ENCODE assay signal across 27 mouse cellular contexts in the genomic region with DNA sequence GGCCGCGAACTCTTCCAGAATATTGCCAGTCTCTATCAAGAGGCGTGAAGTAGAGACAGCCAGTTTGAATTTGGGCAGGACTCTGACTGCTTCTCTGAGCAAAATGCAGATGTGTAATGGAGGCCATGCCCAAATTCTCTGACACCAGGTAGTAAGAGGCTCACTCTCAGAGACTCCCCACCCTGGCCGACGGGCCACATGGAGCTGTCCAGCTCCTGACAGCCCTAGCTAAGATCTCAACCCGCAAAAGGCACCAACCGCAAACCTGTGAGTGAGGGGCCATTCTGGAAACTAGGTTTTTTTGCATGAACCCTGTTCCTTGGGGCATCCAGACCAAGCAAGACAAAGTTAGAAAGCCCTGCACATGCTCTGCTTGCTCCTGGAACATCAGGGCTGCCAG. TPM values are rescaled to one million over a fixed set of nuclear protein-coding genes. Genes with fewer than 3 reads are reported as not detected.
A peak's percentile ranks its signal among the peaks of the same experiment; 100 is the strongest.
DNase-seq lines count a peak whose midpoint lies in the region; ATAC-seq and TF ChIP-seq lines count a peak whose summit lies in the region.
"Had no signal": no experiment of that assay in that cellular context is flagged by ENCODE, and none has a peak within 500 bp of the region (broad histone marks: within the 10 kb centered on the region; RNA-seq: fewer than 3 reads in every experiment).

No protein-coding gene starts in this region.

- no peaks in the 10 kb centered on the region for H3K27me3 ChIP-seq in midbrain, embryonic 11.5 days (ENCODE audit: control insufficient read depth, insufficient read depth, low read length)
- no peaks in the 10 kb centered on the region for H3K27me3 ChIP-seq in midbrain, postnatal 0 days (ENCODE audit: insufficient read depth, low read length)
- H3K27me3 ChIP-seq in limb, embryonic 11.5 days (ENCODE audit: control insufficient read depth, insufficient read depth, low read length) = no peaks in the 10 kb centered on the region
- H3K27me3 ChIP-seq: intestine, embryonic 15.5 days had no signal

- 70% methylated on average over 7 of the region's 7 CpGs for WGBS in midbrain, embryonic 11.5 days
- WGBS in midbrain, postnatal 0 days = 74% methylated on average over 7 of the region's 7 CpGs
- 52% methylated on average over 7 of the region's 7 CpGs for WGBS in limb, embryonic 11.5 days

- TF ChIP-seq CTCF in midbrain, postnatal 0 days (IDR thresholded peaks at IDR 0.05) = no peak
- no peak for TF ChIP-seq CTCF in layer of hippocampus, adult 2 months (conservative IDR thresholded peaks at IDR 0.05)

- DNase-seq in midbrain, embryonic 11.5 days (ENCODE audit: low spot score, missing footprints) = peak; percentile 69
- no peak for DNase-seq in midbrain, postnatal 0 days (ENCODE audit: low spot score)
- DNase-seq in ZHBTc4 (ENCODE audit: low read depth, low spot score) = peak; percentile 47
- DNase-seq in limb, embryonic 11.5 days (ENCODE audit: low spot score) = peak; percentile 37
- DNase-seq in adrenal gland, adult 18-20 months (ENCODE audit: low spot score in 2 of 2) = no peak
- no peak for DNase-seq in layer of hippocampus, adult 2 months (ENCODE audit: low spot score in 2 of 2)
- no peak for DNase-seq in T-cell, adult 2 months (ENCODE audit: low spot score)
- DNase-seq: adrenal gland, postnatal 10 days; cerebellum, adult 11 months; cerebellum, adult 8-10 months; cerebellum, postnatal 14 days; forebrain, postnatal 0 days; gastrocnemius, postnatal 14 days; heart, adult 2 months; heart, postnatal 14 days had no signal

- H3K27ac ChIP-seq in midbrain, embryonic 11.5 days (ENCODE audit: low read depth, low read length) = no peak overlapping the region
- no peak overlapping the region for H3K27ac ChIP-seq in midbrain, postnatal 0 days (ENCODE audit: low read depth, low read length)
- H3K27ac ChIP-seq in limb, embryonic 11.5 days (replicated peaks; ENCODE audit: low read depth, low read length) = no peak overlapping the region
- H3K27ac ChIP-seq in layer of hippocampus, adult 2 months = no peak overlapping the region
- H3K27ac ChIP-seq: embryonic facial prominence, embryonic 13.5 days; forebrain, embryonic 13.5 days; heart, adult 2 months; heart, embryonic 15.5 days; hindbrain, embryonic 14.5 days; intestine, embryonic 15.5 days had no signal

- no peaks in the 10 kb centered on the region for H3K36me3 ChIP-seq in midbrain, embryonic 11.5 days (ENCODE audit: control insufficient read depth, insufficient read depth, low read length)
- no peaks in the 10 kb centered on the region for H3K36me3 ChIP-seq in midbrain, postnatal 0 days (ENCODE audit: insufficient read depth, low read length)
- H3K36me3 ChIP-seq in limb, embryonic 11.5 days (ENCODE audit: control insufficient read depth, insufficient read depth, low read length) = no peaks in the 10 kb centered on the region
- H3K36me3 ChIP-seq: embryonic facial prominence, embryonic 13.5 days; G1E; heart, embryonic 15.5 days; intestine, embryonic 15.5 days had no signal

- H3K4me2 ChIP-seq in midbrain, embryonic 11.5 days = no peak overlapping the region
- H3K4me2 ChIP-seq in midbrain, postnatal 0 days (ENCODE audit: low read depth, low read length, poor library complexity, severe bottlenecking) = no peak overlapping the region
- no peak overlapping the region for H3K4me2 ChIP-seq in limb, embryonic 11.5 days (ENCODE audit: low read depth, severe bottlenecking)
- H3K4me2 ChIP-seq: embryonic facial prominence, embryonic 13.5 days; forebrain, embryonic 13.5 days; heart, embryonic 11.5 days; heart, embryonic 15.5 days; hindbrain, embryonic 14.5 days; intestine, embryonic 15.5 days had no signal

- H3K4me1 ChIP-seq in midbrain, embryonic 11.5 days (ENCODE audit: control insufficient read depth, insufficient read depth, low read length) = peaks cover 19% of the 10 kb centered on the region
- no peaks in the 10 kb centered on the region for H3K4me1 ChIP-seq in midbrain, postnatal 0 days (ENCODE audit: insufficient read depth, low read length)
- 0 out of 2 replicates have a peak, but pooled peaks cover 3% of the 10 kb centered on the region for H3K4me1 ChIP-seq in limb, embryonic 11.5 days (ENCODE audit: control insufficient read depth, insufficient read depth, low read length)
- H3K4me1 ChIP-seq: embryonic facial prominence, embryonic 13.5 days; heart, embryonic 15.5 days; intestine, embryonic 15.5 days had no signal

- no peak overlapping the region for H3K4me3 ChIP-seq in midbrain, embryonic 11.5 days (ENCODE audit: low read depth, low read length)
- H3K4me3 ChIP-seq in midbrain, postnatal 0 days (ENCODE audit: low read depth, low read length) = no peak overlapping the region
- H3K4me3 ChIP-seq in limb, embryonic 11.5 days (ENCODE audit: low read depth, low read length) = no peak overlapping the region
- no peak overlapping the region for H3K4me3 ChIP-seq in layer of hippocampus, adult 2 months
- H3K4me3 ChIP-seq: embryonic facial prominence, embryonic 13.5 days; forebrain, embryonic 13.5 days; heart, adult 2 months; heart, embryonic 15.5 days; intestine, embryonic 15.5 days had no signal

- no peak overlapping the region for H3K9ac ChIP-seq in midbrain, embryonic 11.5 days (ENCODE audit: low read length)
- H3K9ac ChIP-seq in midbrain, postnatal 0 days (replicated peaks; ENCODE audit: low read length, poor library complexity, severe bottlenecking) = no peak overlapping the region
- H3K9ac ChIP-seq in limb, embryonic 11.5 days (ENCODE audit: low read length) = no peak overlapping the region
- H3K9ac ChIP-seq: embryonic facial prominence, embryonic 13.5 days; forebrain, embryonic 13.5 days; forebrain, postnatal 0 days; heart, embryonic 15.5 days; hindbrain, embryonic 14.5 days; intestine, embryonic 15.5 days had no signal

- H3K9me3 ChIP-seq in midbrain, embryonic 11.5 days (ENCODE audit: control insufficient read depth, low read length) = no peaks in the 10 kb centered on the region
- no peaks in the 10 kb centered on the region for H3K9me3 ChIP-seq in midbrain, postnatal 0 days (ENCODE audit: low read length)
- no peaks in the 10 kb centered on the region for H3K9me3 ChIP-seq in limb, embryonic 11.5 days (ENCODE audit: control insufficient read depth, low read length)
- H3K9me3 ChIP-seq: embryonic facial prominence, embryonic 13.5 days; forebrain, embryonic 13.5 days; G1E; heart, embryonic 15.5 days; intestine, embryonic 15.5 days had no signal

- ATAC-seq in midbrain, embryonic 11.5 days (ENCODE audit: low FRiP score) = no peak
- ATAC-seq in midbrain, postnatal 0 days (ENCODE audit: low FRiP score) = no peak
- ATAC-seq in limb, embryonic 11.5 days (ENCODE audit: insufficient number of reproducible peaks, low FRiP score, low TSS enrichment, low read depth) = no peak
- ATAC-seq: forebrain, embryonic 13.5 days; forebrain, postnatal 0 days; intestine, embryonic 15.5 days had no signal

RNA-seq across cellular contexts. Expression of a gene that starts 39.7 kb away (rescaled TPM):
- polyA plus RNA-seq in midbrain, embryonic 11.5 days (2014; fragmentation: Nextera tagmentation; extraction: Ambion mirVana) = 32.6 and 32.7 TPM in 2 replicates
- total RNA-seq in midbrain, postnatal 0 days (2014; rRNA removed) = 32.2 and 33.5 TPM in 2 replicates
- polyA plus RNA-seq in midbrain, postnatal 0 days (2015; fragmentation: Nextera tagmentation; extraction: Ambion mirVana) = 40.1 and 47.5 TPM in 2 replicates
- polyA plus RNA-seq in limb, embryonic 11.5 days (2014; fragmentation: Nextera tagmentation; extraction: Ambion mirVana) = 39.2 and 39.3 TPM in 2 replicates
- 100 to 1,000 TPM in 1 of 2 experiments, 10 to 100 TPM in 1; 99.5 to 102 TPM for total RNA-seq in adrenal gland, adult 18-20 months (2021)
- 10 to 100 TPM; 19.8 to 25.5 TPM for total RNA-seq in layer of hippocampus, adult 2 months (2021)

RNA-seq across cellular contexts. Expression of a gene that starts 58.6 kb away (rescaled TPM):
- polyA plus RNA-seq in midbrain, embryonic 11.5 days (2014; fragmentation: Nextera tagmentation; extraction: Ambion mirVana) = not detected in 2 replicates
- not detected in 2 replicates for total RNA-seq in midbrain, postnatal 0 days (2014; rRNA removed)
- polyA plus RNA-seq in midbrain, postnatal 0 days (2015; fragmentation: Nextera tagmentation; extraction: Ambion mirVana) = not detected in 2 replicates
- not detected in 2 replicates for polyA plus RNA-seq in limb, embryonic 11.5 days (2014; fragmentation: Nextera tagmentation; extraction: Ambion mirVana)
- total RNA-seq in adrenal gland, adult 18-20 months (2021) = not detected
- total RNA-seq in layer of hippocampus, adult 2 months (2021) = not detected
- total RNA-seq: adrenal gland, postnatal 10 days; CH12.LX; common myeloid progenitor, adult 5-6 weeks; forebrain, postnatal 0 days; gastrocnemius, adult 18-20 months; gastrocnemius, postnatal 14 days; heart, adult 2 months; heart, postnatal 14 days; hematopoietic stem cell, adult 5-6 weeks had no signal
- polyA plus RNA-seq: embryonic facial prominence, embryonic 13.5 days; forebrain, embryonic 13.5 days; forebrain, postnatal 0 days; G1E; gonadal fat pad, adult 2 months; heart, adult 2 months; heart, embryonic 11.5 days; heart, embryonic 15.5 days; hindbrain, embryonic 14.5 days; intestine, embryonic 15.5 days had no signal

Comparison
In these comparisons a context has a peak if more than half of its experiments do, and no peak if none do; other contexts are left out.
1. DNase-seq: peak in midbrain, embryonic 11.5 days (single experiment), ZHBTc4 (single experiment) and limb, embryonic 11.5 days (single experiment); none in midbrain, postnatal 0 days (single experiment), adrenal gland, adult 18-20 months (0 of 2), layer of hippocampus, adult 2 months (0 of 2) and T-cell, adult 2 months (single experiment).